Mouse (Mus musculus): ENCODE measurements around the gene Capns2. TPM values are rescaled to one million over a fixed set of nuclear protein-coding genes. Genes with fewer than 3 reads are reported as not detected.

Gene Capns2
- total and polyA plus RNA-seq, 3 experiments: not detected

GRCm38 (mm10) chr8:92854673-92855072, 46.5 kb upstream of the Capns2 start:
- Histone ChIP-seq H3K27me3 (replicated peaks) (no peaks in the 10 kb centered on the region), H3K9ac (ENCODE audit: insufficient read depth, low read depth) (no peak overlapping the region), H3K36me3 (replicated peaks in 1 of 2; ENCODE audit: control insufficient read depth in 1 of 2, insufficient read depth in 1 of 2, low read length in 1 of 2) (no peaks in the 10 kb centered on the region), H3K4me3 (replicated peaks in 1 of 3; ENCODE audit: low read depth in 2 of 3, low read length in 2 of 3, poor library complexity in 1 of 3) (no peak overlapping the region), H3K4me1 (ENCODE audit: control insufficient read depth in 1 of 2, insufficient read depth in 2 of 2) (no peaks in the 10 kb centered on the region), H3K9me3 (replicated peaks; ENCODE audit: low read length) (peaks cover 78% of the 10 kb centered on the region), H3K4me2 (ENCODE audit: insufficient read depth, low read depth, poor library complexity, severe bottlenecking) (no peak overlapping the region), H3K27ac (ENCODE audit: insufficient read depth, low read depth) (no peak overlapping the region), H3K79me2 (replicated peaks; ENCODE audit: control insufficient read depth, extremely low read depth, insufficient read depth, poor library complexity, severe bottlenecking) (no peaks in the 10 kb centered on the region)
- TF ChIP-seq ZMIZ1 (IDR thresholded peaks at IDR 0.05; ENCODE audit: low read depth, low read length) (no peak), KAT2A (IDR thresholded peaks at IDR 0.05; ENCODE audit: insufficient replicate concordance, low read length) (no peak), MAX (IDR thresholded peaks at IDR 0.05; ENCODE audit: low read length) (no peak), MAFK (IDR thresholded peaks at IDR 0.05; ENCODE audit: insufficient replicate concordance, low read length) (no peak), ETS1 (conservative IDR thresholded peaks at IDR 0.05; ENCODE audit: low read depth, low read length) (no peak), MXI1 (IDR thresholded peaks at IDR 0.05; ENCODE audit: low read depth, low read length) (no peak)
- dilution Hi-C loops (cut with MboI; ENCODE audit: extremely low pct_ligation_motif_present, extremely low pct_unique_long_range_greater_than_20kb, low sequenced_read_pairs) (no loop called here), in situ Hi-C loops (cut with MboI; ENCODE audit: low pct_ligation_motif_present, low pct_unique_long_range_greater_than_20kb, low sequenced_read_pairs) (no loop called here)
- no peak for DNase-seq (ENCODE audit: extremely low read depth)

GRCm38 (mm10) chr8:92855171-92855894, 45.9 kb upstream of the Capns2 start, which contains the start of gene Lpcat2:
Gene Lpcat2 (plus strand): TSS chr8:92855339.
- Histone ChIP-seq H3K27me3 (replicated peaks) (no peaks in the 10 kb centered on the region), H3K27ac (ENCODE audit: insufficient read depth, low read depth) (no peak within 1 kb of the TSS), H3K9ac (ENCODE audit: insufficient read depth, low read depth) (no peak within 1 kb of the TSS), H3K4me2 (ENCODE audit: insufficient read depth, low read depth, poor library complexity, severe bottlenecking) (no peak within 1 kb of the TSS), H3K4me1 (ENCODE audit: control insufficient read depth in 1 of 2, insufficient read depth in 2 of 2) (no peaks in the 10 kb centered on the region), H3K9me3 (replicated peaks; ENCODE audit: low read length) (peaks cover 74% of the 10 kb centered on the region), H3K36me3 (replicated peaks in 1 of 2; ENCODE audit: control insufficient read depth in 1 of 2, insufficient read depth in 1 of 2, low read length in 1 of 2) (no peaks in the 10 kb centered on the region), H3K4me3 (replicated peaks in 1 of 3; ENCODE audit: low read depth in 2 of 3, low read length in 2 of 3, poor library complexity in 1 of 3) (no peak within 1 kb of the TSS), H3K79me2 (replicated peaks; ENCODE audit: control insufficient read depth, extremely low read depth, insufficient read depth, poor library complexity, severe bottlenecking) (no peaks in the 10 kb centered on the region)
- no peak for DNase-seq (ENCODE audit: extremely low read depth)
- in situ Hi-C loops (cut with MboI; ENCODE audit: low pct_ligation_motif_present, low pct_unique_long_range_greater_than_20kb, low sequenced_read_pairs) (no loop called here), dilution Hi-C loops (cut with MboI; ENCODE audit: extremely low pct_ligation_motif_present, extremely low pct_unique_long_range_greater_than_20kb, low sequenced_read_pairs) (no loop called here)
- TF ChIP-seq TBP (conservative IDR thresholded peaks at IDR 0.05; ENCODE audit: low read depth, low read length) (no peak), ZKSCAN1 (IDR thresholded peaks at IDR 0.05; ENCODE audit: borderline replicate concordance, low read depth, low read length) (no peak), ZC3H11A (IDR thresholded peaks at IDR 0.05; ENCODE audit: low read depth, low read length) (no peak), PAX5 (IDR thresholded peaks at IDR 0.05; ENCODE audit: low read length) (no peak), CTCF (conservative IDR thresholded peaks at IDR 0.05 in 1 of 2, IDR thresholded peaks at IDR 0.05 in 1 of 2; ENCODE audit: low read depth in 2 of 2, low read length in 2 of 2) (no peak), ETS1 (conservative IDR thresholded peaks at IDR 0.05; ENCODE audit: low read depth, low read length) (no peak)

- in situ Hi-C loops (cut with MboI; ENCODE audit: low pct_ligation_motif_present, low pct_unique_long_range_greater_than_20kb, low sequenced_read_pairs): no loop called here
- TF ChIP-seq MAFK (IDR thresholded peaks at IDR 0.05; ENCODE audit: insufficient replicate concordance, low read length) (no peak), NELFE (IDR thresholded peaks at IDR 0.05; ENCODE audit: low read depth, low read length) (no peak), JUND (conservative IDR thresholded peaks at IDR 0.05; ENCODE audit: low read depth, low read length) (no peak), UBTF (IDR thresholded peaks at IDR 0.05; ENCODE audit: low read depth, low read length) (no peak), USF1 (IDR thresholded peaks at IDR 0.05; ENCODE audit: low read depth, low read length) (no peak), RAD21 (IDR thresholded peaks at IDR 0.05; ENCODE audit: low read depth, low read length) (no peak), BHLHE40 (IDR thresholded peaks at IDR 0.05; ENCODE audit: low read depth, low read length) (no peak), POLR2A (IDR thresholded peaks at IDR 0.05; ENCODE audit: low read depth, low read length) (no peak)
- DNase-seq (ENCODE audit: extremely low read depth): no peak
Measured at GRCm38 (mm10) chr8:92856273-92856986, 44.8 kb upstream of the Capns2 start.

More at GRCm38 (mm10) chr8:92856273-92856986, 44.8 kb upstream of the Capns2 start:
- H3K4me3 ChIP-seq (replicated peaks in 1 of 3; ENCODE audit: low read depth in 2 of 3, low read length in 2 of 3, poor library complexity in 1 of 3): no peak overlapping the region
- no peak overlapping the region for H3K9ac ChIP-seq (ENCODE audit: insufficient read depth, low read depth)
- H3K4me1 ChIP-seq (ENCODE audit: control insufficient read depth in 1 of 2, insufficient read depth in 2 of 2): no peaks in the 10 kb centered on the region
- no peak overlapping the region for H3K4me2 ChIP-seq (ENCODE audit: insufficient read depth, low read depth, poor library complexity, severe bottlenecking)
- no peak overlapping the region for H3K27ac ChIP-seq (ENCODE audit: insufficient read depth, low read depth)
- H3K36me3 ChIP-seq (replicated peaks in 1 of 2; ENCODE audit: control insufficient read depth in 1 of 2, insufficient read depth in 1 of 2, low read length in 1 of 2): no peaks in the 10 kb centered on the region
- H3K27me3 ChIP-seq (replicated peaks): no peaks in the 10 kb centered on the region
- H3K79me2 ChIP-seq (replicated peaks; ENCODE audit: control insufficient read depth, extremely low read depth, insufficient read depth, poor library complexity, severe bottlenecking): no peaks in the 10 kb centered on the region
- dilution Hi-C loops (cut with MboI; ENCODE audit: extremely low pct_ligation_motif_present, extremely low pct_unique_long_range_greater_than_20kb, low sequenced_read_pairs): no loop called here
- peaks cover 68% of the 10 kb centered on the region for H3K9me3 ChIP-seq (replicated peaks; ENCODE audit: low read length)

Data from CH12.LX (cell line).